Mouse (Mus musculus): ENCODE data around the gene Cdkn1b. TPM values are rescaled to one million over a fixed set of nuclear protein-coding genes. Genes with fewer than 3 reads are reported as not detected.
A peak's percentile ranks its signal among the peaks of the same experiment; 100 is the strongest.

The Cdkn1b gene
- polyA plus RNA-seq, 1 experiment from 2014 or later, result 19.3 TPM

- Histone ChIP-seq H3K27me3 (no peaks in the 10 kb centered on the region), H3K27ac (no peak overlapping the region), H3K9me3 (no peaks in the 10 kb centered on the region), H3K4me2 (no peak overlapping the region), H3K4me1 (peaks cover 9% of the 10 kb centered on the region; the same call in 1 of the 2 replicates), H3K36me3 (no peaks in the 10 kb centered on the region), H3K4me3 (peak overlapping the region; percentile 18; the same call in 1 of the 2 replicates), H3K9ac (no peak overlapping the region)
- ATAC-seq (ENCODE audit: borderline replicate concordance, extremely low read depth, low FRiP score, low TSS enrichment), result no peak
- 49% methylated on average over 5 of the region's 5 CpGs for WGBS
Observed at GRCm38 (mm10) chr6:134887008-134887407, 33.2 kb upstream of the Cdkn1b start.

- Histone ChIP-seq H3K4me2 (peak overlapping the region; percentile 41), H3K27ac (no peak overlapping the region), H3K27me3 (no peaks in the 10 kb centered on the region), H3K36me3 (no peaks in the 10 kb centered on the region), H3K4me1 (peaks cover 9% of the 10 kb centered on the region; the same call in 1 of the 2 replicates), H3K9ac (no peak overlapping the region), H3K9me3 (no peaks in the 10 kb centered on the region), H3K4me3 (peak overlapping the region; percentile 18)
- peak; percentile 72 for ATAC-seq (ENCODE audit: borderline replicate concordance, extremely low read depth, low FRiP score, low TSS enrichment)
- 7% methylated on average over 10 of the region's 10 CpGs for WGBS
Observed at GRCm38 (mm10) chr6:134887711-134888449, 32.3 kb upstream of the Cdkn1b start.

GRCm38 (mm10) chr6:134888563-134889017 is 31.6 kb upstream of the Cdkn1b start:
- ATAC-seq (ENCODE audit: borderline replicate concordance, extremely low read depth, low FRiP score, low TSS enrichment), result no peak
- Histone ChIP-seq H3K36me3 (no peaks in the 10 kb centered on the region), H3K4me3 (no peak overlapping the region), H3K4me2 (no peak overlapping the region), H3K27me3 (no peaks in the 10 kb centered on the region), H3K9ac (no peak overlapping the region), H3K4me1 (peaks cover 9% of the 10 kb centered on the region; the same call in 1 of the 2 replicates), H3K9me3 (no peaks in the 10 kb centered on the region), H3K27ac (no peak overlapping the region)
- 7% methylated on average over 4 of the region's 4 CpGs for WGBS

- Histone ChIP-seq H3K4me2 (no peak overlapping the region), H3K36me3 (peaks cover 3% of the 10 kb centered on the region; the same call in 1 of the 2 replicates), H3K27me3 (no peaks in the 10 kb centered on the region), H3K27ac (no peak overlapping the region), H3K4me3 (no peak overlapping the region), H3K4me1 (peaks cover 9% of the 10 kb centered on the region; the same call in 1 of the 2 replicates), H3K9me3 (no peaks in the 10 kb centered on the region), H3K9ac (no peak overlapping the region)
- no peak for ATAC-seq (ENCODE audit: borderline replicate concordance, extremely low read depth, low FRiP score, low TSS enrichment)
- 70% methylated on average over 1 of the region's 1 CpGs for WGBS
Observed at GRCm38 (mm10) chr6:134889763-134890162, 30.4 kb upstream of the Cdkn1b start.

- no peak overlapping the region for H3K4me2 ChIP-seq
- H3K4me3 ChIP-seq, result no peak overlapping the region
- no peak overlapping the region for H3K27ac ChIP-seq
- H3K9me3 ChIP-seq, result no peaks in the 10 kb centered on the region
- 68% methylated on average over 7 of the region's 7 CpGs for WGBS
- no peaks in the 10 kb centered on the region for H3K27me3 ChIP-seq
- H3K36me3 ChIP-seq, result peaks cover 5% of the 10 kb centered on the region; the same call in 1 of the 2 replicates
- no peak overlapping the region for H3K9ac ChIP-seq
- H3K4me1 ChIP-seq, result peaks cover 9% of the 10 kb centered on the region; the same call in 1 of the 2 replicates
- no peak for ATAC-seq (ENCODE audit: borderline replicate concordance, extremely low read depth, low FRiP score, low TSS enrichment)
Observed at GRCm38 (mm10) chr6:134890436-134890835, 29.8 kb upstream of the Cdkn1b start.

- Histone ChIP-seq H3K36me3 (peaks cover 5% of the 10 kb centered on the region; the same call in 1 of the 2 replicates), H3K27ac (peak overlapping the region; percentile 100), H3K27me3 (no peaks in the 10 kb centered on the region), H3K4me1 (peaks cover 17% of the 10 kb centered on the region; the same call in 1 of the 2 replicates), H3K9ac (peak overlapping the region; percentile 70), H3K4me2 (peak overlapping the region; percentile 74), H3K9me3 (no peaks in the 10 kb centered on the region), H3K4me3 (peak overlapping the region; percentile 53)
- WGBS, result 42% methylated on average over 15 of the region's 15 CpGs
- no peak for ATAC-seq (ENCODE audit: borderline replicate concordance, extremely low read depth, low FRiP score, low TSS enrichment)
Observed at GRCm38 (mm10) chr6:134896570-134897436, 23.4 kb upstream of the Cdkn1b start.

- under 1% methylated on average over 38 of the region's 38 CpGs for WGBS
- peaks cover 5% of the 10 kb centered on the region; the same call in 1 of the 2 replicates for H3K36me3 ChIP-seq
- peak; percentile 94 for ATAC-seq (ENCODE audit: borderline replicate concordance, extremely low read depth, low FRiP score, low TSS enrichment)
- peak overlapping the region; percentile 100 for H3K27ac ChIP-seq
- H3K4me1 ChIP-seq, result peaks cover 17% of the 10 kb centered on the region; the same call in 1 of the 2 replicates
- no peaks in the 10 kb centered on the region for H3K9me3 ChIP-seq
- peak overlapping the region; percentile 53 for H3K4me3 ChIP-seq
- peak overlapping the region; percentile 70 for H3K9ac ChIP-seq
- no peaks in the 10 kb centered on the region for H3K27me3 ChIP-seq
- H3K4me2 ChIP-seq, result peak overlapping the region; percentile 74
Observed at GRCm38 (mm10) chr6:134897443-134898094, 22.6 kb upstream of the Cdkn1b start.

- no peaks in the 10 kb centered on the region for H3K27me3 ChIP-seq
- no peaks in the 10 kb centered on the region for H3K9me3 ChIP-seq
- under 1% methylated on average over 51 of the region's 51 CpGs for WGBS
- H3K4me2 ChIP-seq, result peak within 1 kb of the TSS; percentile 74
- peak within 1 kb of the TSS; percentile 100 for H3K27ac ChIP-seq
- peak within 1 kb of the TSS; percentile 70 for H3K9ac ChIP-seq
- ATAC-seq (ENCODE audit: borderline replicate concordance, extremely low read depth, low FRiP score, low TSS enrichment), result peak; percentile 94
- peaks cover 5% of the 10 kb centered on the region; the same call in 1 of the 2 replicates for H3K36me3 ChIP-seq
- peaks cover 17% of the 10 kb centered on the region; the same call in 1 of the 2 replicates for H3K4me1 ChIP-seq
- peak within 1 kb of the TSS; percentile 53 for H3K4me3 ChIP-seq
Observed at GRCm38 (mm10) chr6:134898095-134898965, 21.9 kb upstream of the Cdkn1b start, which contains the start of gene Gpr19. Gene Gpr19 (minus strand): TSS chr6:134898578.

GRCm38 (mm10) chr6:134903368-134903767 is 16.8 kb upstream of the Cdkn1b start:
- no peak for ATAC-seq (ENCODE audit: borderline replicate concordance, extremely low read depth, low FRiP score, low TSS enrichment)
- Histone ChIP-seq H3K27me3 (no peaks in the 10 kb centered on the region), H3K27ac (no peak overlapping the region), H3K4me3 (no peak overlapping the region), H3K4me1 (peaks cover 10% of the 10 kb centered on the region; the same call in 1 of the 2 replicates), H3K36me3 (no peaks in the 10 kb centered on the region), H3K9ac (no peak overlapping the region), H3K4me2 (no peak overlapping the region), H3K9me3 (no peaks in the 10 kb centered on the region)
- WGBS, result 80% methylated on average over 4 of the region's 4 CpGs

- peaks cover 8% of the 10 kb centered on the region; the same call in 1 of the 2 replicates for H3K4me1 ChIP-seq
- no peak for ATAC-seq (ENCODE audit: borderline replicate concordance, extremely low read depth, low FRiP score, low TSS enrichment)
- H3K9me3 ChIP-seq, result no peaks in the 10 kb centered on the region
- H3K36me3 ChIP-seq, result no peaks in the 10 kb centered on the region
- no peak overlapping the region for H3K9ac ChIP-seq
- no peaks in the 10 kb centered on the region for H3K27me3 ChIP-seq
- no peak overlapping the region for H3K4me2 ChIP-seq
- no peak overlapping the region for H3K4me3 ChIP-seq
- WGBS, result 89% methylated on average over 10 of the region's 10 CpGs
- H3K27ac ChIP-seq, result no peak overlapping the region
Observed at GRCm38 (mm10) chr6:134903891-134904884, 16.0 kb upstream of the Cdkn1b start.
